Mouse (Mus musculus): ENCODE results near the gene Vwa5a.

DNA sequence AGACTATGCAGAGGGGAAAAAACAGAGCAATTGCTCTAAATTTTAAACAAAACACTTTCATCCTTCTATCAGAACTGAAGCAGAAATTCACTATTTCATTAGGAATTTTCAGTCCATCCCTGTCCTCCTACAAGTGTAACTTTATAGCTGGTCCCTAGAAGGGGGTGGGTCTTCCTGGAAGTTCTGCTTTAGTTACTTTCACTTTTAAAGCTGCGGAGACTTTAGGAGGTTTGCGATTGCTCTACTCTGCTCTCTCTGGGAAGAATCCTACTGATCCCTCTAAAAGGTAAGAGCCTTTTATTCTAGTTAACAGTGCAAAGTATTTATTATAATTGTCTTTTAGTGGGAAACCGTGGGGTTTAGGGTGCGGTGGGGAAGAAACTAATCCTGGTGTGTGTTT is at the start of gene Vwa5a:
- TF ChIP-seq CTCF (IDR thresholded peaks at IDR 0.05; ENCODE audit: low read depth, low read length): no peak
- no peak for TF ChIP-seq POLR2A (IDR thresholded peaks at IDR 0.05; ENCODE audit: extremely low read depth, insufficient read depth, low read length)
